Mouse (Mus musculus) heart, embryonic 14.5 days (tissue): ENCODE measurements at regions not wholly inside any gene's neighbourhood (a gene's known extent, or its start where the extent isn't known, plus 50 kb on each side); places are given as distances from the start of the nearest gene placed in this dataset.

Source experiments
- ATAC-seq: fragments of 200-750 bp; cut with Nextera tagmentation; 2 replicates; pipeline ENCODE4 v1.8.0; 2017; ENCODE audit warnings: low read depth, moderate TSS enrichment; ENCODE audit not compliant: insufficient number of reproducible peaks, insufficient read depth, low FRiP score
- H3K27ac ChIP-seq, 2 experiments: fragments of 200-500 bp in 1 of 2; fragments of 300-500 bp in 1 of 2; sonication (generic) in 1 of 2; replicated peaks in 1 of 2; 2 replicates each; pipeline ENCODE4 v1.5.1; 2012 to 2014; ENCODE audit warnings: low read depth in 2 of 2, low read length in 2 of 2, control low read depth in 1 of 2, mild to moderate bottlenecking in 1 of 2, mixed read lengths in 1 of 2; ENCODE audit not compliant: control insufficient read depth in 1 of 2, insufficient read depth in 1 of 2
- H3K27me3 ChIP-seq: fragments of 300-500 bp; sonication (generic); 2 replicates; pipeline ENCODE4 v1.6.1; 2014; ENCODE audit warnings: mild to moderate bottlenecking, low read length, control low read depth; ENCODE audit not compliant: control insufficient read depth, insufficient read depth
- H3K36me3 ChIP-seq: fragments of 300-500 bp; sonication (generic); 2 replicates; pipeline ENCODE4 v1.6.1; 2014; ENCODE audit warnings: mild to moderate bottlenecking, control low read depth, low read length, mixed read lengths; ENCODE audit not compliant: control insufficient read depth, insufficient read depth
- H3K4me1 ChIP-seq, 2 experiments: fragments of 200-500 bp in 1 of 2; fragments of 300-500 bp in 1 of 2; sonication (generic) in 1 of 2; 2 replicates each; pipeline ENCODE4 v1.6.1; 2012 to 2014; ENCODE audit warnings: low read length in 2 of 2, control low read depth in 1 of 2, mixed read lengths in 1 of 2; ENCODE audit not compliant: control insufficient read depth in 2 of 2, insufficient read depth in 2 of 2
- H3K4me2 ChIP-seq: fragments of 300-500 bp; sonication (generic); 2 replicates; pipeline ENCODE4 v1.6.1; 2014; ENCODE audit warnings: mild to moderate bottlenecking, low read length
- H3K4me3 ChIP-seq, 2 experiments: fragments of 200-500 bp in 1 of 2; fragments of 300-500 bp in 1 of 2; sonication (generic) in 1 of 2; 2 replicates each; pipeline ENCODE4 v1.5.1; 2012 to 2014; ENCODE audit warnings: low read length in 2 of 2, mild to moderate bottlenecking in 2 of 2, control low read depth in 1 of 2, low read depth in 1 of 2, moderate library complexity in 1 of 2; ENCODE audit not compliant: control insufficient read depth in 1 of 2, insufficient read depth in 1 of 2
- H3K9ac ChIP-seq: fragments of 300-500 bp; sonication (generic); 2 replicates; pipeline ENCODE4 v1.6.1; 2014; ENCODE audit warnings: mild to moderate bottlenecking, low read length
- H3K9me3 ChIP-seq: fragments of 300-500 bp; sonication (generic); 2 replicates; pipeline ENCODE4 v1.6.1; 2016; ENCODE audit warnings: low read length, control low read depth; ENCODE audit not compliant: control insufficient read depth
- WGBS: fragments of 180-500 bp; shearing (Covaris S2); extraction: QIAGEN DNeasy Blood & Tissue Kit; methylation state at CpG from one replicate; pipeline ENCODE4 v1.1.7; 2014; 5-methylcytosine and 5-hydroxymethylcytosine counted together

DNA sequence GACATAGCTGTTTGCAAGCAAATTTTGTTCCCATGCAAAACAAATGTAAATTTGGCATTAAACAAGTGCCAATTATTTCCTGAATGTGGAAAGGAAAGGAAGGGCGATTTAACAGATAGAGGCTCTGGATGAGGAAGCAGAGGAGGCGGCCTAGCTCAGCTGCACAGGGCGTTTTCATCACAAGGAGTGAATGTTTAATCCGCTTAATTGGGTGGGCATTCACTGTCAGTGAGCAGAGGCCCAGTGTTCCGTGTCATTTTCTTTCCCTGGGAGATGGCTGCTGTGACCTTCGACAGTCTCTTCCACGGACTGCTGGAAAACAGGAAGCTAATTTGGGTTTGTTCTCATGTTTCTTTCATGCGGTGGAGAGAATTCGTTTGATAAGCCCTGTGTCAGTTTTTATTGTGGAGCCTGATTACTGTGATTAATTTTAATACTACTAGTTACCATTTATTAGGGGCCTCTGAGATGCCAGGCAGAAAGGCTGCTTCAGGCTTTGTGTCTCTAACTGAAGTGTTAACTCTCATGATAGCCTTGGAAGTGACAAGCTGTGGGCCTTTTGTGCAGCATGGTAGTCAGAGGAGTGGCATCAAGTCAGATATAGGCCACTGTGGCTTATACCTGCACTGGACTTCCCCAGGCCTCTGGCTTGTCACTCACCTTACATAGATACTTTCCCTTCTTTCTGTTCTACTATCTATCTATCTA is 700.6 kb upstream of the Tmpo start:
- H3K4me2 ChIP-seq: no peak overlapping the region
- H3K9me3 ChIP-seq: no peaks in the 10 kb centered on the region
- no peak overlapping the region for H3K9ac ChIP-seq
- 58% methylated on average over 9 of the region's 9 CpGs for WGBS
- no peaks in the 10 kb centered on the region for H3K36me3 ChIP-seq
- no peak overlapping the region for H3K27ac ChIP-seq
- no peaks in the 10 kb centered on the region for H3K27me3 ChIP-seq
- no peaks in the 10 kb centered on the region for H3K4me1 ChIP-seq
- no peak for ATAC-seq
- H3K4me3 ChIP-seq: no peak overlapping the region

DNA sequence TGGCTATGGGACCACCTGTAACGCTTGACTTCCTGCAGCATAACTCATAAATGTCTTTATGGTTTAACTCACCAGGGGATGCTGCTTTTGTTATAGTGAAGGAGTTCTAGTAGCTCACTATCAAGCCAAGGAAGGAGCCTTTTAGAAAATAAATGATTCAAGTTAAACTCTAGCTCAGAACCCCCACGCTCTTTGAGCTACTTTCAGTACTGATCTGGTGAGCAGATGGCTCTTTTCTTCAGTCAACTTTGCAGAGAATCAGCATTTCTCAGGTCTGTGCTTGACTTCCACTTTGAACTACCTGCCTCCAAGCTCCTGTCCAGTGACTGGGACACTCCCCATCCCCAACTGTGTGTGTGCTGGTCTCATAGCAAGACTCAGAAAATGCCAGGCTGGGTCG is 694.3 kb upstream of the Tmpo start:
- Histone ChIP-seq H3K4me2 (no peak overlapping the region), H3K9me3 (no peaks in the 10 kb centered on the region), H3K4me3 (no peak overlapping the region), H3K27me3 (no peaks in the 10 kb centered on the region), H3K4me1 (peaks cover 0 to 6% of the 10 kb centered on the region in 2 experiments; a peak in 2 of 4 replicates), H3K36me3 (no peaks in the 10 kb centered on the region), H3K27ac (no peak overlapping the region), H3K9ac (no peak overlapping the region)
- no peak for ATAC-seq
- WGBS: 80% methylated on average over 3 of the region's 3 CpGs

GRCm38 (mm10) chr10:91871244-91871643 is 690.1 kb upstream of the Tmpo start:
- 25% methylated on average over 4 of the region's 4 CpGs for WGBS
- Histone ChIP-seq H3K9me3 (no peaks in the 10 kb centered on the region), H3K4me3 (no peak overlapping the region), H3K4me2 (0 out of 2 replicates have a peak overlapping the region, but pooled peaks have one; percentile 8), H3K27ac (0 out of 4 replicates have a peak overlapping the region, but pooled peaks of 1 of the 2 experiments have one; percentile 47), H3K4me1 (peaks cover 0 to 6% of the 10 kb centered on the region in 2 experiments; a peak in 3 of 4 replicates), H3K9ac (no peak overlapping the region), H3K27me3 (no peaks in the 10 kb centered on the region), H3K36me3 (no peaks in the 10 kb centered on the region)
- ATAC-seq: no peak

GRCm38 (mm10) chr10:91858711-91859595 is 677.8 kb upstream of the Tmpo start:
- 55% methylated on average over 6 of the region's 6 CpGs for WGBS
- ATAC-seq: no peak; the same call in 1 of the 2 replicates
- H3K4me2 ChIP-seq: no peak overlapping the region

GRCm38 (mm10) chr10:91827074-91827473 is 646.0 kb upstream of the Tmpo start:
- Histone ChIP-seq H3K9ac (no peak overlapping the region), H3K4me1 (no peaks in the 10 kb centered on the region), H3K27me3 (no peaks in the 10 kb centered on the region), H3K27ac (no peak overlapping the region), H3K9me3 (no peaks in the 10 kb centered on the region), H3K36me3 (no peaks in the 10 kb centered on the region), H3K4me2 (no peak overlapping the region), H3K4me3 (no peak overlapping the region)
- no peak for ATAC-seq
- 57% methylated on average over 3 of the region's 3 CpGs for WGBS

More at GRCm38 (mm10) chr10:91858711-91859595, 677.8 kb upstream of the Tmpo start:
- Histone ChIP-seq H3K4me1 (peaks cover 2 to 3% of the 10 kb centered on the region in 2 experiments; a peak in 1 of 4 replicates), H3K4me3 (no peak overlapping the region), H3K9ac (no peak overlapping the region), H3K27me3 (no peaks in the 10 kb centered on the region), H3K9me3 (no peaks in the 10 kb centered on the region), H3K27ac (no peak overlapping the region), H3K36me3 (no peaks in the 10 kb centered on the region)

GRCm38 (mm10) chr10:91823499-91823898 is 642.4 kb upstream of the Tmpo start:
- Histone ChIP-seq H3K27me3 (no peaks in the 10 kb centered on the region), H3K27ac (no peak overlapping the region), H3K36me3 (no peaks in the 10 kb centered on the region), H3K4me2 (no peak overlapping the region), H3K9ac (no peak overlapping the region), H3K4me1 (no peaks in the 10 kb centered on the region), H3K4me3 (no peak overlapping the region), H3K9me3 (no peaks in the 10 kb centered on the region)
- WGBS: 81% methylated on average over 5 of the region's 5 CpGs
- ATAC-seq: no peak

- Histone ChIP-seq H3K9me3 (no peaks in the 10 kb centered on the region), H3K4me1 (no peaks in the 10 kb centered on the region), H3K4me2 (no peak overlapping the region), H3K9ac (no peak overlapping the region), H3K27ac (no peak overlapping the region), H3K27me3 (no peaks in the 10 kb centered on the region), H3K36me3 (no peaks in the 10 kb centered on the region), H3K4me3 (no peak overlapping the region)
- 83% methylated on average over 3 of the region's 3 CpGs for WGBS
- no peak for ATAC-seq
Measured at GRCm38 (mm10) chr10:91804870-91805269, 623.8 kb upstream of the Tmpo start.
